Mouse (Mus musculus) bone marrow macrophage, adult 2 months (primary cell): Measurements from ENCODE around the gene Fank1.

Source experiments
- CTCF ChIP-seq: IDR thresholded peaks from 2 replicates; pipeline ENCODE4 v1.5.1; 2012; ENCODE audit warnings: low read depth, mild to moderate bottlenecking, low read length, moderate library complexity
- POLR2A ChIP-seq: IDR thresholded peaks from 2 replicates; pipeline ENCODE4 v1.6.1; 2012; ENCODE audit warnings: mild to moderate bottlenecking, low read depth, low read length, borderline replicate concordance

- TF ChIP-seq CTCF (no peak), POLR2A (no peak)
These were observed 46.1 kb upstream of the Fank1 start for GRCm38 (mm10) chr7:133730324-133731191.
